Mouse (Mus musculus) hindbrain, embryonic 12.5 days (tissue): ENCODE data around the gene Bspry. TPM values are rescaled to one million over a fixed set of nuclear protein-coding genes. Genes with fewer than 3 reads are reported as not detected.
A peak's percentile ranks its signal among the peaks of the same experiment; 100 is the strongest.
"Not testable (repeated sequence)": the region's sequence is repeated elsewhere in the genome, so short reads cannot be mapped to it uniquely, and the experiment has no call there.

Source experiments
- ATAC-seq: fragments of 200-750 bp; cut with Nextera tagmentation; 2 replicates; pipeline ENCODE4 v1.8.0; 2017; ENCODE audit warnings: moderate TSS enrichment; ENCODE audit not compliant: low FRiP score
- H3K27ac ChIP-seq: fragments of 300-500 bp; sonication (generic); 2 replicates; pipeline ENCODE4 v1.5.1; 2016; ENCODE audit warnings: mild to moderate bottlenecking
- H3K27me3 ChIP-seq: fragments of 300-500 bp; sonication (generic); 2 replicates; pipeline ENCODE4 v1.6.1; 2016; ENCODE audit warnings: mild to moderate bottlenecking
- H3K36me3 ChIP-seq: fragments of 300-500 bp; sonication (generic); 2 replicates; pipeline ENCODE4 v1.6.1; 2016; ENCODE audit warnings: mild to moderate bottlenecking
- H3K4me1 ChIP-seq: fragments of 300-500 bp; sonication (generic); 2 replicates; pipeline ENCODE4 v1.6.1; 2016
- H3K4me2 ChIP-seq: fragments of 300-500 bp; sonication (generic); replicated peaks from 2 replicates; pipeline ENCODE4 v1.6.1; 2016; ENCODE audit warnings: mild to moderate bottlenecking
- H3K4me3 ChIP-seq: fragments of 300-500 bp; sonication (generic); 2 replicates; pipeline ENCODE4 v1.5.1; 2016; ENCODE audit warnings: mild to moderate bottlenecking
- H3K9ac ChIP-seq: fragments of 300-500 bp; sonication (generic); 2 replicates; pipeline ENCODE4 v1.6.1; 2016; ENCODE audit warnings: mild to moderate bottlenecking, moderate library complexity
- H3K9me3 ChIP-seq: fragments of 300-500 bp; sonication (generic); replicated peaks from 2 replicates; pipeline ENCODE4 v1.6.1; 2016; ENCODE audit warnings: mild to moderate bottlenecking
- WGBS: fragments of 180-500 bp; shearing (Covaris S2); methylation state at CpG from one replicate; pipeline ENCODE4 v1.1.7; 2016; 5-methylcytosine and 5-hydroxymethylcytosine counted together
- polyA plus RNA-seq: library from polyadenylated mRNA; unstranded; fragments of >200 nt; fragmentation: Nextera tagmentation; extraction: Ambion mirVana; gene quantifications from 2 replicates; pipeline ENCODE4 v1.2.1, GENCODE M21; 2016

Gene Bspry
- polyA plus RNA-seq, 1 experiment from 2014 or later, result 1.7 TPM

DNA sequence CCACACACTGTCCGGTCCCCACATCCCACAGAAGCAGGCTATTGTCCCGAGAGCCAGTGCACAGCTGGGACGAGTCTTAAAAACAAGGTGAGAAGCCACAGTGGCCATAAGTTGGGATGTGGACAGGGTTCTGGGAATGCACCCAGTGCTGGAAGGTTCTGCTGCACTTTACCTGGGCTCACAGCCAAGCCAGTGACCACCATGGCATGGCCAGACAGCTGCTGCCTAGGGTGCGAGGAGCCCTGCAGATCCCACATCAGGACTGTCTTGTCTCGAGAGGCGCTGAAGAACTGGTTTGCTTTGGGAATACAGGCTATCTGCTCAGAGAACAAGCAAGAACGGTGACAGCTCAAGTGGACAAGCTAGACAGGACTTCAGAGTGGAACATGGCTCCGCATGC is 19.5 kb upstream of the Bspry start:
- H3K36me3 ChIP-seq, result 0 out of 2 replicates have a peak, but pooled peaks cover 8% of the 10 kb centered on the region
- WGBS, result 89% methylated on average over 8 of the region's 8 CpGs
- ATAC-seq, result no peak
- H3K9me3 ChIP-seq, result no peaks in the 10 kb centered on the region
- no peak overlapping the region for H3K9ac ChIP-seq
- H3K27me3 ChIP-seq, result no peaks in the 10 kb centered on the region
- no peak overlapping the region for H3K27ac ChIP-seq
- H3K4me1 ChIP-seq, result no peaks in the 10 kb centered on the region
- H3K4me3 ChIP-seq, result no peak overlapping the region
- H3K4me2 ChIP-seq, result no peak overlapping the region

DNA sequence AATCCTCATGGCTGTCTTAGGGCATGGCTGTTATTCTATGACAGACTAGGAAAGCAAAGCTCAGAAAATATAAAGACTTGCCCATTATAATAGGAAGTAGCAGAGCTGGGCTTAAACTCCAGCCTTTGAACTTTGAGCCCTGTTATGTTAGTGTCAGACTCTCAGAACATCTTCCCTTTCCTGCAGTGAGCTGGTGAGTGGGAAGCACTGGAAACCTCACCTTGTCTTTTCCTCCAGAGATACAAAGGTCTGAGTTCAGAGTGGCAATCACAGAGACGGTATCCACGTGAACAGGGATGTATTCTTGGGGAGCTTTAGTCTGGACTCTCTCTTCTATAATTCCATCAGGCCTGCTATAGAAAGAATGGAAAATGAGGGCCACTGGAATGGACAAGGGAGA is 16.7 kb upstream of the Bspry start:
- no peak overlapping the region for H3K4me3 ChIP-seq
- no peak for ATAC-seq
- H3K9me3 ChIP-seq, result no peaks in the 10 kb centered on the region
- 0 out of 2 replicates have a peak, but pooled peaks cover 3% of the 10 kb centered on the region for H3K36me3 ChIP-seq
- H3K9ac ChIP-seq, result no peak overlapping the region
- no peaks in the 10 kb centered on the region for H3K27me3 ChIP-seq
- no peak overlapping the region for H3K4me2 ChIP-seq
- H3K27ac ChIP-seq, result no peak overlapping the region
- WGBS, result 74% methylated on average over 2 of the region's 2 CpGs
- H3K4me1 ChIP-seq, result no peaks in the 10 kb centered on the region

DNA sequence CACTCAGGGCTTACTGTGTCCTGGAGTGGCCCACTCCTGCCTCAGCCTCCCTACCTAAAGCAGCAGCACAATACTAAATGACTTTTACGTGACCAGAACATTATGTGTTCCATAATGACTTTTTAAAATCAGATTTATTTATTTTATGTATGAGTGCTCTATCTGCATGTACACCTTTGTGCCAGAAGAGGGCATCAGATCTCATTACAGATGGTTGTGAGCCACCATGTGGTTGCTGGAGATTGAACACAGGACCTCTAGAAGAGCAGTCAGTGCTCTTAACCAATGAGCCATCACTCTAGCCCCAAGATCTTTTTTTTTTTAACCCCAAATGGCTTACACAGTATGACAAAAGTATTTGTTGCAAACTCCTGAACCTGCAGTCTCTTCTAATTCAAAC is 11.7 kb upstream of the Bspry start:
- Histone ChIP-seq H3K9me3 (no peaks in the 10 kb centered on the region), H3K36me3 (no peaks in the 10 kb centered on the region), H3K9ac (no peak overlapping the region), H3K4me1 (no peaks in the 10 kb centered on the region), H3K4me3 (no peak overlapping the region), H3K27me3 (no peaks in the 10 kb centered on the region), H3K4me2 (no peak overlapping the region), H3K27ac (no peak overlapping the region)
- no peak for ATAC-seq
- 91% methylated on average over 1 of the region's 1 CpGs for WGBS

DNA sequence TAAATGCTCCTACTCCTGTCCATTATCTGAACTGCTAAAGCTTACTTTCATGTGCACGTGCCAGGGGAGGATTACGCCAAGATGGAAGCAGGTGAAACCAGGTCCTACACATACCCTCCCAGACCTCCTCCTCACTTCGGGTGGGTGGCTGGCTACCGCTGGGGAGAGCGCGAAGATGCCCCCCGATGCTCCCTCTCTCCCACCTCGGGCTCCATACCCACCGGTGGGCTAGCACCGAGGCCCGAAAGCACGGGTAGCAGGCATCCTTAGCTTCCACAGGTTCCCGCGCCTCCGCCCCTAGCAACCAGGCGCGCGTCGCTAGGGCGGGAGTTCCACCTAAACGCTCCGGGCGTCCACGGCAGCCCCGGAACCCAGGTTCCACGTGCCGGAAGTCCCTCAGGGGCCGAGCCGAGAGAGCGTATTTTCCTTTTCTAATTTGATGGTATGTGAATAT is 9.2 kb upstream of the Bspry start, which contains the start of gene Wdr31:
TSS of gene Wdr31 (minus strand) at position 299 of the 454 bp plus-strand sequence.
- peak within 1 kb of the TSS; percentile 61 for H3K9ac ChIP-seq
- H3K9me3 ChIP-seq, result no peaks in the 10 kb centered on the region
- H3K4me3 ChIP-seq, result peak within 1 kb of the TSS; percentile 53
- peak; percentile 90 for ATAC-seq
- no peaks in the 10 kb centered on the region for H3K27me3 ChIP-seq
- H3K36me3 ChIP-seq, result no peaks in the 10 kb centered on the region
- H3K4me2 ChIP-seq, result peak within 1 kb of the TSS; percentile 70
- 2% methylated on average over 30 of the region's 30 CpGs for WGBS
- no peaks in the 10 kb centered on the region for H3K4me1 ChIP-seq
- H3K27ac ChIP-seq, result no peak within 1 kb of the TSS

DNA sequence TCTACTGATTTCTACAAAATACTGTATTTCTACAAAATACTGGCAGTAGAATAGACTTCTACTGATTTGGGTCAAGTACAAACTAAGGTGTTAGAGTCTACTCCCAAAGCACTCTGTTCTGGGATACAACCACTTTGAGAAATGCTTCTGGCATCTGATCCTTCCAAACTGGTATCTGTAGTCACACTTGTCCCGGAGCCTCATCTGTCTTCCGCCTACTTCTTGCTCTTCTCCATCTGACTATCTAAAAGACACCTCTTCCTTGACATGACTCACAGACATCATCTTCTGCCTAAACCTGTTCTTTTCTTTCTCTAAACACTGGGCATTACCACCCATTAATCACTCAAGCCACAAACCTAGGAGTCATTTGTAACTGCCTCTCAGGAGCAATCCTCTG is 7.8 kb upstream of the Bspry start:
- Histone ChIP-seq H3K27me3 (no peaks in the 10 kb centered on the region), H3K4me3 (no peak overlapping the region), H3K4me2 (no peak overlapping the region), H3K36me3 (no peaks in the 10 kb centered on the region), H3K9me3 (no peaks in the 10 kb centered on the region), H3K4me1 (no peaks in the 10 kb centered on the region), H3K9ac (no peak overlapping the region), H3K27ac (no peak overlapping the region)
- ATAC-seq, result no peak
- WGBS, result 98% methylated on average over 2 of the region's 2 CpGs

DNA sequence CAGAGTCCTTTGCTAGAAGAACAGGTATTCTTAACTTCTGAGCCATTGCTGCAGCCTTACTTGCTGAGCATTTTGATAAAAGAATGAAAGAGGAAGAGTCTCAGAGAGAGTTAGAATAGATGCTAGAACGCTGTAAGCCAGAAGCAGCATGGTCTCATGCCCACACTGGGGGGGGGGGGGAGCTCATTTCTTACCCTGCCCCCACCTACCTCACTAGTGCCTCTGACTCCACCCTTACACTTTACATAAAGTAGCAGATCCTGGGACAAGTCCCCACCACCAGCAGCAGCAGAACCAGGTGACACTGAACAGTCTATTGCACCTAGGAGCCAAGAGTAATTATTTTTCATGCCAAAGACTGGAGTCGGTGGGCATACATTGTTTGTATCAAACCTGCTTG is 4.7 kb upstream of the Bspry start:
- Histone ChIP-seq H3K9ac (no peak overlapping the region), H3K4me1 (peaks cover 5% of the 10 kb centered on the region), H3K36me3 (no peaks in the 10 kb centered on the region), H3K27me3 (peaks cover 20% of the 10 kb centered on the region), H3K27ac (no peak overlapping the region), H3K9me3 (no peaks in the 10 kb centered on the region), H3K4me3 (no peak overlapping the region), H3K4me2 (no peak overlapping the region)
- 79% methylated on average over 2 of the region's 2 CpGs for WGBS
- ATAC-seq, result no peak

DNA sequence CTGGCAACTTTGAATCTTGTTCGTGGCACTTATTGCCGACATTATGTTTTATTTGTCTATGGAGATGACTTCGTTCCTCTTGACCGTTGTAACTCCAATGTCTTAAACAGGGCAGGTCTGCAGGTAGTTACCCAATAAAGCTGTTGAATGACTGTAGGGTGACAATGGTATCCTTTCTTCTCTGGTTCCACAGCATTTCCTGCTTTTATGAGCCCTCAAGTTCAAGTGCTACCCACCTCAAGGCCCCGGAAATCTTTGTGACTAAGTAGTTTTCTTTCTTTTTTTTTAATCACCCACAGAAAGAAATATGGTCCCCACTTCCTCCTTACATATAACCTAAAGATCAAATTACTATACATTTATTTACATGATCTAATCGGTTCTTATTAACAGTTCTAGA is 4.1 kb upstream of the Bspry start:
- H3K4me3 ChIP-seq, result no peak overlapping the region
- peaks cover 6% of the 10 kb centered on the region for H3K4me1 ChIP-seq
- H3K27ac ChIP-seq, result no peak overlapping the region
- H3K9me3 ChIP-seq, result no peaks in the 10 kb centered on the region
- no peak overlapping the region for H3K9ac ChIP-seq
- 95% methylated on average over 6 of the region's 6 CpGs for WGBS
- H3K4me2 ChIP-seq, result no peak overlapping the region
- no peak for ATAC-seq
- peaks cover 27% of the 10 kb centered on the region for H3K27me3 ChIP-seq
- no peaks in the 10 kb centered on the region for H3K36me3 ChIP-seq

DNA sequence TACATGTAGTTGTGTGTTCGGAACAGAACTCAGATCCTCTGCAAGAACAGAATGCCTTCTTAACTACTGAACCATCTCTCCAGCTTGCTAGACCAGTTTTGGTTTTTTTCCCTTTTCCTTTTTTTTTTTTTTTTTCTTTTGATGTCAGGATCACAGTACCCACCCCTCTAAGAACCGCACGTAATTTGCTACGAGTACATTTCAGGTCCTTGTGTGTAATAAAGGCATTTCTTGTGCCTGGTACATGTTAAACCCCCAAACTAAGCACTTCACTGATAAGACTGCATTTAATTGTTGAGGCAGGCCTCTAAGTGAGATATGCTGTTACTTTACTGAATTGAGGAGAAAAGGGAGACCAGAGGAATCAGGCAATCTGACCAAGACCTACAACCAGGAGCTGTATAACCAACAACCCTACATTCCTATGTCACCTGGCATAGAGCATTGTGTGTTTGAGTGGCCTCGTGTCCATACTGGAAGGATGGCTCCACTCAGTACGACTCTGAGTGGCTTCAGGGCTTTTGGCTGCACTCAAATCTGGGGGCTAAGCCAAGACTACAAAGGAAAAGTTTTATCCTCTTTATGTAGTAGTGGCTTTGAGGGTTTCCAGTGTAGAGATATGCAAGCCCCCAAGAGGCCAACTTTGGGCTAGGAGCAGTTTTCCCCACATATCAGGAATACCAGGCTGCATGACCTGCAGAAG is 2.2 kb upstream of the Bspry start:
- no peak overlapping the region for H3K4me2 ChIP-seq
- no peaks in the 10 kb centered on the region for H3K9me3 ChIP-seq
- WGBS, result 86% methylated on average over 6 of the region's 6 CpGs
- ATAC-seq, result no peak
- H3K27me3 ChIP-seq, result peaks cover 41% of the 10 kb centered on the region
- no peak overlapping the region for H3K9ac ChIP-seq
- H3K4me3 ChIP-seq, result no peak overlapping the region
- H3K4me1 ChIP-seq, result peaks cover 6% of the 10 kb centered on the region
- no peak overlapping the region for H3K27ac ChIP-seq
- H3K36me3 ChIP-seq, result no peaks in the 10 kb centered on the region

DNA sequence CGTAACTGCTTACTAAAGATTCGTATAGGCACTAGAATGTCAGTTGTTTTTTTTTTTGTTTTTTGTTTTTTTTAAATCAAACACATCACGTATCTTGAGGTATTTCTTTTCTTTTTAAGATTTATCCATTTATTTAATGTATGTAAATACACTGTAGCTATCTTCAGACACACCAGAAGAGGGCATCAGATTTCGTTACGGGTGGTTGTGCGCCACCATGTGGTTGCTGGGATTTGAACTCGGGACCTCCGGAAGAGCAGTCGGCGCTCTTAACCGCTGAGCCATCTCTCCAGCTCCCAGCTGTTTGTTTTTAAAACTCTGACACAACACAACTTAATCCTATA is 288 bp upstream of the Bspry start:
- WGBS, result 14% methylated on average over 11 of the region's 11 CpGs
- H3K27me3 ChIP-seq, result peaks cover 43% of the 10 kb centered on the region
- H3K9me3 ChIP-seq, H3K4me1 ChIP-seq, H3K27ac ChIP-seq, ATAC-seq, H3K36me3 ChIP-seq: not testable (repeated sequence)
- H3K9ac ChIP-seq, result 0 out of 2 replicates have a peak overlapping the region, but pooled peaks have one; percentile 35
- peak overlapping the region; percentile 44 for H3K4me3 ChIP-seq
- H3K4me2 ChIP-seq, result peak overlapping the region; percentile 83

DNA sequence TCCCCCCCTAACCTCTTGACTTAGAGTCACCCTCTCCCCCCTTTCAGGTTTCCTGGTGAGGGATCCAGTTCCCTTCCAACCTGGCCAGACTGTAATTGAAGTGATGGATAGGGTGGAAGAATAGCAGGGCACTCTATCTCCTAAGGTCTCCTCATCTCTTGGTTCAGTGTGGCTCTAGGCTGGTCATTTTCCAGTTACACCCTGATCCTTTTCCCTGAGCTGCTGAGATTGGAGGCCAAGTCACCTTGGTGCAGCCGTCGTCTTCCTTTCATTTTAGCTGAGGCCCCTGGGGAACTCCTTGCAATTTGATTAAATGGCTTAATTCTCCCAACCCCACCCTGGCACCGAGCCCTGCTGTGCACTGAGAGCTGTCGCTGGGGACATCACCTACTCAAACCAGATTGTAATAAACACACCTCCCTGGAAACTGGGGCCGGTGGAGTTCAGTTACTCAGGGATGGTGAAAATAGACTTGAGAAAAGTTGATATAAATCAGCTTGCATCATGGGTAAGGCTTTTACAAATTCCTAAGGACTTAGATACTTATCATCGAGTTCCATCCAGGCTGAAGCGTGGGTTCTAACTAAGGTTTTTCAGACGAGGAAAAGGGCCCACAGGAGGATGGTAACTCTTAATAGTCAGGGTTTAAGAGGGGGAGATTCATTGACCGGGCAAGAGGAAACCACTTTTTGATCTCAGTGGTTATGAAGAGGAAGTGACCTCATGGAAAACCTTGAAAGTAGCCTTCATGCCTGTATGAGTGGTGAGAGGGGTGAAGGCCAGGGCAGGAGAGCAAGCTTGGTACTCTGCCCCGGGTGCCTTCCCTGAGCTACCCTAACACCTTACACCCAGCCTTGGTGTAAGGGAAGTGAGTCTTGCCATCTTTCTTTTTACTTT is 1.1 kb downstream of the Bspry start:
- H3K9me3 ChIP-seq, result no peaks in the 10 kb centered on the region
- H3K4me3 ChIP-seq, result no peak overlapping the region
- H3K27me3 ChIP-seq, result peaks cover 43% of the 10 kb centered on the region
- no peaks in the 10 kb centered on the region for H3K36me3 ChIP-seq
- H3K27ac ChIP-seq, result no peak overlapping the region
- peak; percentile 32; the same call in 1 of the 2 replicates for ATAC-seq
- H3K9ac ChIP-seq, result no peak overlapping the region
- H3K4me1 ChIP-seq, result peaks cover 6% of the 10 kb centered on the region
- no peak overlapping the region for H3K4me2 ChIP-seq
- 51% methylated on average over 10 of the region's 10 CpGs for WGBS

DNA sequence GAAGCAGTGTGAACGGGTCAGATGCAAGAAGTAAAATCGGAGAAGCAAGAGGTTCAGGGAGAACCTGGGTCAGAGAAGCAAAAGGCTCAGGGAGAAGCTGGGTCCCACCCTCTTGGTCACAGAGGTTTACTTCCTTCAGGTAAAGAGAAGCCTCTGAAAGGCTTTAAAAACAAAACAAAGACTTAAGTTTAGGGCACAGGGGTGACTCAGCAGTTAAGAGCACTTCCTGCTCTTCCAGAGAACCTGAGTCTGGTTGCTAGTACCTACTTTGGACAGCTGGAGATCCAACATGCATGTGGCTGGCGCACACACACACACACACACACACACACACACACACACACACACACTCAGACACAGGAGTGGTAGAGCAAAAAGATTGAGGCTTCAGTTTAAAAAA is 5.1 kb downstream of the Bspry start:
- H3K4me3 ChIP-seq, result no peak overlapping the region
- H3K4me1 ChIP-seq, result peaks cover 3% of the 10 kb centered on the region
- H3K27ac ChIP-seq, result no peak overlapping the region
- H3K36me3 ChIP-seq, result no peaks in the 10 kb centered on the region
- no peak overlapping the region for H3K9ac ChIP-seq
- H3K9me3 ChIP-seq, result no peaks in the 10 kb centered on the region
- no peak overlapping the region for H3K4me2 ChIP-seq
- 77% methylated on average over 3 of the region's 3 CpGs for WGBS
- ATAC-seq, result no peak
- H3K27me3 ChIP-seq, result peaks cover 25% of the 10 kb centered on the region

DNA sequence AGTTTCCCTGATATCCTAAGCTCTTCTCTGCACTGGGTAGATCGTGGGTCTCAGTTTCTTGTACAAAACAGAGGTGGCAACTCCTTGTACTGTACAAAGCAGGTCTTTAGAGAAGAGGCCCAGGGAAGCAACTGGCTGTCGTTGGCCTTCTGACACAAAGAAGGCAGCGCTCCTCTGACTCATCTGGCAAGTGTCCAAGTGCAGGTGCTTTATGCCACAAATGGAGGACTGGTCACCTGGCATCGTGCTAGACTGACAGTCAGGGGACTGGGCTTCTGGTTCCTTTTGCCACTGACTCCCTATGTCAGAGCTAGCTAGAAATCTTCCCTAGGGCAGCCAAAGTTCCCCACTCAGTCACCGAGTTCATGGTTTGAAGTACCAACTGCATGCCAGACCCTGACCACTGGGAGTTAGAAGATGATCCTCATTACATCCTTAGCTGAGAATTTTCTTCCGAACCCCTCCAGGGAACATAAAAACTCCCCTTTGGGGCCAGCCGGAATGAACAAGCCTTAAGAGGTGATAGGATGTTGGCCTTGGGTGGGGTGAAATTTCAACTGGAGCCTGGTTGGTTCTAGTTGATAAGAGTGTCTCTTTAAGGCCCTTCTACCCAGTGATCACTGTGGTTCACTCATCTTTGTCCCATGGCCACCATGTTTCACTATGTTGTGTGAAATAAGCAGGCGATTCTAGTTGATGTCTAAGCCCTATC is 5.8 kb downstream of the Bspry start:
- ATAC-seq, result no peak
- Histone ChIP-seq H3K4me2 (no peak overlapping the region), H3K4me1 (no peaks in the 10 kb centered on the region), H3K36me3 (no peaks in the 10 kb centered on the region), H3K27ac (no peak overlapping the region), H3K9me3 (no peaks in the 10 kb centered on the region), H3K27me3 (peaks cover 18% of the 10 kb centered on the region), H3K9ac (no peak overlapping the region), H3K4me3 (no peak overlapping the region)
- WGBS, result 89% methylated on average over 8 of the region's 8 CpGs
